Mouse (Mus musculus) myocyte (in vitro differentiated cells): Measurements from ENCODE around the gene Frmd4a.

Experiments
- CEBPB ChIP-seq: IDR thresholded peaks from 2 replicates; pipeline ENCODE4 v1.6.1; 2011; ENCODE audit warnings: mild to moderate bottlenecking, moderate library complexity; ENCODE audit not compliant: poor library complexity, insufficient read depth, severe bottlenecking
- E2F4 ChIP-seq: IDR thresholded peaks from one replicate; pipeline ENCODE4 v1.6.1; 2011; ENCODE audit warnings: mild to moderate bottlenecking, control low read depth, moderate library complexity; ENCODE audit not compliant: insufficient read depth
- POLR2A ChIP-seq: IDR thresholded peaks from one replicate; pipeline ENCODE4 v1.6.1; 2011; ENCODE audit warnings: low read depth, mild to moderate bottlenecking, control low read depth, moderate library complexity; ENCODE audit not compliant: insufficient read length
- POLR2AphosphoS2 ChIP-seq: IDR thresholded peaks from one replicate; pipeline ENCODE4 v1.6.1; 2011; ENCODE audit warnings: low read depth, control low read depth; ENCODE audit not compliant: insufficient read length
- TCF12 ChIP-seq: IDR thresholded peaks from one replicate; pipeline ENCODE4 v1.6.1; 2011; ENCODE audit warnings: mild to moderate bottlenecking, control low read depth; ENCODE audit not compliant: poor library complexity, insufficient read depth, severe bottlenecking

GRCm38 (mm10) chr2:4036153-4036589 is 18.7 kb downstream of the Frmd4a start:
- no peak for TF ChIP-seq POLR2A
- no peak for TF ChIP-seq POLR2AphosphoS2
- no peak for TF ChIP-seq CEBPB
- TF ChIP-seq TCF12: no peak
- TF ChIP-seq E2F4: no peak
